Mouse (Mus musculus) cerebellum, postnatal 36 days (tissue): Measurements from ENCODE around the gene Tnik.
A peak's percentile ranks its signal among the peaks of the same experiment; 100 is the strongest.

ENCODE experiments used
- DNase-seq, 2 experiments: peaks; one replicate each; pipeline ENCODE4 v3.0.0; 2021 to 2022; ENCODE audit warnings: mixed read lengths in 2 of 2

Tnik gene

DNA sequence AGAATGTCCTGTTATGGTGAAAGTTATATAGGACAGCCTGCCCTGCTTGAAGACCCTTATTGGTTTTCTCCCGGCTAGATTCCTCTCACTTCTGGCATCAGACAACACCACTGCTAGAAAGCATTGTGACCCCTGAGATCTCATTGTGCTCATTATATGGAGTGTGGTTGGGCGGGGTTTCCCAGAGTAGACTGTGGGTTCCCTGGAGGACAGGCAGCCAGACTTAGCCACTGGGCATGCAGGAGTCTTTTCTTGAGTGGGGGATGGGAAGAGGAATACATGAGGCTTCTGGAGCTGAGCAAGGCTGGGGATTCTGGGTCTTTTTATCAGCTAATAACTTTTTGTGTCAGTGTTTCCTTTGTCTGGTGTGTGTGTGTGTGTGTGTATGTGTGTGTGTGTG, 153.0 kb downstream of the Tnik start:
- no peak for DNase-seq

DNA sequence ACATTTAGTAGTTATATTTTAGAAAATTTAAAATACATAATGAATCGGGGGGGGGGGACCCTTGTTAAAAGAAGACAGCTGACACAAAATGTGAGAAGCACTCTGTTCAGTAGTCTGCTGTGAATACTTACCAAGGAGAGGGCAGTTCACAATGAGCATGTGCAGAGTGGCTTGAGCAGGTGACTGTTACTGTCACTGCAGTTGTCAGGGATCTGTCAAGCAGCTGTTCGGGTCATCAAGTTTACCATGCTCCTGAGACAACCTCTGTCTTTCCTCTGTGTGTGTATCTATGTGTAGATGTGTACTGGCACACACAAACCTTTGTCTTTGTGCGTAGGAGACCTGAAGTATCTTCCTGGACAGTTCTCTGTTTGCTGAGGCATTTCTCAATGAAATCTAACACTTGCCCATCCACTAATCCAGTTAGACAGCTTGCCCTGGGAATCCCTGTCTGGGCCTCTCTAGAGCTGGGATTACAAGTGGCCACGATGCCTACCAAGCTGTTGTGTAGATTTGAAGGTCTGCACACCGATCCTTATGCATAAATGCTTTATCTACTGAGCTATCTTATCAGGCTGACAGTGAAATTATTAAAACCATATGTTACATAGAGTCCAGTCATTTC, 154.2 kb downstream of the Tnik start:
- DNase-seq = no peak

DNA sequence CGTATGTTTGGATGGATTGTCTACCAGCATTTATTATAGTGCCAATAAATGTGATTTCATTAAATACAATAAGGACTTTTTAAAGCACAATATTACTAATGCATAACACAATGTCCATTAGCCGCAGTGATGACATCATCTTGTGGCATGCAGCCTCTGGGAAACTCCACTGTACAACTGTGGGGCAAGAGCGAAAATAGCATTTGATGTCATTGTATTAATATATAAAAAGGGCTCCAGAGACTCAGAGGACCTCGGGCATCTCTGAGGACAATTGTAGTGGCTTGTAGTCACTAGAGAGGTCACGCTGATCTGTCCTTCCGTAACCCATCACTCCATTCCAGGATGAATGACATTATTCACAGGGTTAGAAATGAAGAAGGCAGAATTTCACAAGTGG, 157.2 kb downstream of the Tnik start:
- no peak for DNase-seq

DNA sequence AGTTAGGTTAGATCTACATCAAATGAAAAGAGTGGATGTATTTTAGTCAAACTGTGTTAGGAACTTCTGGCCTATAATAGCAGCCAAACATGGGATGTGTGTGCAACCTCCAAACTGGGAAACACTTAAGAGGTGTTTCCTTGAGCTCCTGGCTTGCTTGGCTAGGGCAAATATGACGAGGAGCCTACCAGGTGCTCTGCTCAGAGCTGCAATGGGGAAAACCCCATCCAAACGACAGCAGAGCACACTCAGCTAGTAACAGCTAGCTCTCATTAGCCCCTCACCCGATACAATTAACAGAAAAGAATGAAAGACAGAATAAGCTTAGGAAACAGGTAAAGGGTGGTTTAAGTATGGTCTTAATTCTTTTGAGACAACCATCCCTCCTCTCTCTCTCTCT, 157.7 kb downstream of the Tnik start:
- DNase-seq = no peak

DNA sequence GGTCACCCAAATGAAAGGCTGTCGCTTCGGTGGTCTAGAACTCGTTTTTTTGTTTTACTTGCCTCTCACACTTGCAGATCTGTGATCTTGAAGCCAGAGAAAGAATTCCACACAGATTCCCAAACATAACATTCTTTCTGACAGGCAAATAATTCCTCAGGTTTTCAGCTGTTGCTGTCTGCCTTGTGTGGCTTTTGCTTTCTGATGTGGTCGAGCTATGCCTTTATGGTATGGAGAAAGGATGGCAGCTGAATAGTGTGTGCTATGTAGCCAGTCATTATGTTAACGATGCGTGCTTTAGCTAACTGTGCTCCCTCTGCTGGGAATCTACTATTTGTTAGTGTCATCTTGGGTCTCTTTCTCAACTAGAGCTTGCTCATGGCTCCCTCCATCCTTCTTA, 158.8 kb downstream of the Tnik start:
- no peak for DNase-seq

DNA sequence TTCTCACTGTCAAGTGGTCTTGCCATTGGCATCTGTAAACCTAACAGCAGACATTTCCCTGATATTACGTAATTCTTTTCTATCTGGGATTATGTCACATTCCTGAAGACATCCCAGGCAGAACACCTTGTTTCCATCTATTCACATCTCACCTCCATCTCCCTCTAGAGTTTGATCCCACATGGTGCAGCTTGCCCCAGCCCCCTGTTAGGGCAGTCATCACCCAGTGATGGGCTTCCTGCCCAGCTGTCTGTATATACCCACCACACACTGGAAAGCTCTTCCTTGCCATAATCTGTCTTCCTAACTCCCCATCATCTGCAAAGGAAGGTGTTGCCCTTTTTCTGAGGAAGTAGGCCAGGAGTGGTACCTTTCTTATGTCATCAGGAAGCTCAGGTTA, 159.2 kb downstream of the Tnik start:
- DNase-seq = no peak

DNA sequence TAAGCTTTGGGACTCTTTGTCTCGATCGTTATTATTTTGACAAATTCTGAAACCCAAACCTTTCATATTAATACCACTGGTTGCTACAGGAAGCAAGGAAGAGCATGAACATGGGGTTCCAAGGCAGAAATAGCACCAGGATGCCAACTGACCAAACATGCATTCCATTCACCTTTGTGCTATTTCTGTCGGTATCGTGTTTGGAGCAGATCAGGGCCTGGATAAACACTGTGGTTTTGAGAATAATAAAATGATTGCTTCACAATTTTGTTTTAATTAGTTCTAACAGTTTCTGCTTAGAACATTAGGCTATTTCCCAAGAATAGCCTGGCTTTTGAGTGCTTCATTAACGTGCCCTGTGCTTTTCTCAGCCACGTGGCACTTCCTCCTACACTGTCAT, 162.9 kb downstream of the Tnik start:
- no peak for DNase-seq

DNA sequence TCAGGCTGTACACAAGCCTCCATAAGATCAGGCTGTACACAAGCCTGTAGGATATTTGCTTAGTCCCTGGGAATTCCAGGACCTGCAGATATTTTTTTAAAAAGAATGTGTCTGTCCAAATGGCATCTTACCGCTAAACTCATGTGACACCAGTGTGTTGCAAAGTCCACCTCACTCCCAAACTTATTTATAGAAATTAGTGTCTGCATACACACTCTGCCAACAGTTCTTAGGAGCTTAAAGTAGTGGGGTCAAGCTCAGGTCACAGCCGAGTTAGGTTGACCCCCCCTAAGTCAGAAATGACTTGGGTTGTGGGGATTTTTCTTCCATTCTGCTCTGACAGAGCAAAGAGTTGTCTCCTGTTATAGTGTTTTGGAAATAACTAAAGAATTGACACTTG, 168.4 kb downstream of the Tnik start:
- DNase-seq = no peak

DNA sequence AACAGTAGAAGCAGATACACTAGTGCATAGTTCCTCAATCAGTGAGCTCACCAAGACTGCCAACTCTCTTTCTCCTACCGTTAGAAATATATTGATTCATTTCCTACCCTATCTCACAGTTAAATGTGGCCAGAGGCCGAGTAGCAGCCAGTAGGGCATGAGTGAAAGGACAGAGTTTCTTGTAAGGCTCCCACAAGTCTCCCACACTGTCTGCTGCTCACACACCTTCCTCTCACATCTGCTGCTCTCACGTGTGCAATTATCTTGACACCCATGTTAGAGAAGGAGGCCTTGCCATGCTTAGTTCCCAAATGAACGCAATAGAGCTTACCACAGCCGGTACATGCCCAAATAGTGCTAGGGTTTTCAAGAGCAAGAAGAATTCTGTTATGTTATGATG, 169.3 kb downstream of the Tnik start:
- DNase-seq = no peak

DNA sequence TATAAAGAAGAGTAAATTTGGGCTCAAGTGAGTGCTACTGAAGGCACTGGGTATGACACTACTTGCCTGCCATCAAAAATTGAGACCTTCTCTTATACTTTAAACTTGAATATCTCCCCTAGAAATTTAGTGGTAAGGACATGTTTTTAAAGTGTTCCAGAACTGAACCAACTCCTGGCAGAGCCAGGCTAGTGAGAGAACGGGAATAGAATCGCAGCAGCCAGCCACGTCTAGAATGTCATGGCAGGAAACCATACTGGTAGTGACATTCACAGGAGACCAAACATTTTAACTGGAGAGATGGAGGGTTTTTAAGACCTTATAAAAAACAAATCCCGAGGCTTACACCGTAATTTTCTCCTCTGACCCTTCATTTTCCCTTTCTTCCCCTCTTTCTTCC, 172.5 kb downstream of the Tnik start:
- no peak for DNase-seq

DNA sequence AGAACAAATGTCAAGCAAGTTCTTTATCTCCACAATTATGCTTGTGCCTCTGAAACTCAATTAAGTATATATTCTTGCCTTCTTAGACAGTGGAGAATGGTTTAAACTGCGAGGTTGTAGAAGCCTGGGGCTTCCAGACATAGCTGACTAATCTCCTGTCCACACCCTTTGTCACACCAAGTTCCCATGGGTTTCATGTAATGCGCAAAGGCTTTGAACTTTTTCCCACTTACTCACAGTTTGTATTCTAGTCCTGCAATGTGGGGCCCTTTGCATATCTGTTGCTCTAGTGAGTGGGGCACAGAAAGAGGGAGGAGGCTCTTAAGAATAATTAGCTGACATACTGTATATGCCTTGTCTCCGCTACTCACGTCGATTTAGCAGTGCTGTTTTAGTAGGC, 174.4 kb downstream of the Tnik start:
- no peak for DNase-seq

DNA sequence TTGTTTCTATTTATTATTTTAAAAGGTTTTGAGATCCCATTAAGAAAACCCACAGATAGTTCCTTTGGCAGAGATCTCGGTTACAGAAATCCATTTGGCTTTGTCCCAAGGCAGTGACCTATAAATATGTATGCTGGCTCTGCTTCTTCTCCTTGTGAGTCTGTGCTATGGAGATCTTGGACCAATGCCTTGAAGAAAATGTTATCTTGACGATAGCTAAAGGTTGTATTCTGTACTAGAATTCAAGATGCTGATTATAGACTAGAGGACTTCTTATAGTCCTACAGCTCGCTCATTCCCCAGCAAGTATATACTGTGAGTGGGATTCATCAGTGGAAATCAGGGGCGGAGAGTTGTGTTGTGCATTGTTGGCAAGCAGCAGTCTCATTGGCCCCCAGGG, 178.5 kb downstream of the Tnik start:
- DNase-seq = peak in 1 of 2 experiments; percentile 43

DNA sequence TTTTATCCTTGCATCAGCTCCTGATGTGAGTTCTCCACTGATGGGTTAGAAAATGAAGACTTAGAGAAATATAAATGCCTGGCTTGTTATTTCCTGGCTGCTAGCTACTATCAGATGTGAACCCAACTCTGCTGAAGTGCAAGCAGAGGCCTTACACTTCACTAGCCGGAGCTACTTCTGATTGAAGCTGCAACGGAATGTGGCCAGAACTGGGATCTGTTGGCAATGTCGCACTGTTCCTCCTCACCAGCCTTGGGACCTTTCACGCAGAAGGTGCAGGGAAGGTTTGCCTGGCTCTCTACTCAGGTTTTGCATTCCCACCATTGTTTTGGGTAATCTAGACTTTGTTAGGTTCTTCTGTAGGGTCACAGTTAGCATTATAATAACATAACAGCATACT, 179.1 kb downstream of the Tnik start:
- peak in 1 of 2 experiments; percentile 40 for DNase-seq

DNA sequence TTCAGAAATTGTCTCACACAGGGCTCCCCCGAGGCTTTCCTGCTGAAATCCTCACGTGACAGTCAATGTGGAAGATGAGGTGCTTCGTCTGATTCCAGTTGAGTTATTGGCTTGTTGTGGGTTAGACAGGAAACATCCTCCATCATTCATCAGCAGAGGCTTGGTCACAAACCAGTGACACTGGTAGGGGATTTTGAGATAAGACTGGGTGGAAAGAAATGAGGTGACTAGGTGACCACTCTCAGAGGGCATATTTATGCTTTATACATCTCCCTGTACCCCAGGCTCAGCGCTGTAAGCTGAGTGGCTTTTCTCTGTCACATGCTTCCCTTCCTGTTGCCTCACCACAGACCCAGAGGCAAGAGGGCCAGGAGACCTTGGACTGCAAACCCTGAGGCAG, 184.9 kb downstream of the Tnik start:
- DNase-seq = no peak

DNA sequence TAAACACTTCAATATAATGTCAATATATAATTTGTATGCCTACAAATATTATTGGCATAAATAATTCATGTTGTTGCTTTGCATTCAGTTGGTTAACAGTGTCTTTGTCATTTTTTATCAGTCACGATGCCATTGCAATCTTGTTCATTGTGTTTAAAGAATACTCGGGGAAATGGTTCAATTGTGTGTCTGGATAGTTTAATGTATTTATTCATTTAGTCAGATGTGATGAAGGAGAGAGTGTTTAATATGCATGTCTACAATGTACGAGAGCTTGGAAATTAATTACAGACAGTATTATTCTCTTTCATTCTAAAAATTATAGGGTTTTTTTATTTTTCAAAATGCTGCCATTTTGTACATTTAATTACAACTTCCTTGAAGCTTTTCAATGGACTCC, 190.4 kb downstream of the Tnik start:
- DNase-seq = no peak

DNA sequence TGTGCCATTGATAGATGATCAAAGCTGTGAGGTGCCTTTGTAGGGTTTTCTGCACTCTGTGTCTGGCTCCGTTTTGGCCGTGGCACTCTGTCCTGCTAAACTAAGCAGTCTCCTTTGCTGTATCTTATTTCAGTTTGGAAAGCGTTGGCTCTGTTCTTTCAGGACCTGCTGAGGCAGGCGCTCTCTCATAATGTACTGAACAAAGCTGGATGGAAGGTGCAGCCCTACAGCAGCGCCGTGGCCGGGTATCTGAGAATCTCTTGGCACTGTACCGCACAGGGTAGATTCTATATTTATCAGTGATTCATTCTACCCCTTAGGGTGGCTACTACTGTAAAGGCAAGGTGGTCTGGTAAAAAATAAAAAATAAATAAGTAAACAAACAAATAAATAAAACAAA, 193.8 kb downstream of the Tnik start:
- peak; percentile 28 to 42 for DNase-seq

DNA sequence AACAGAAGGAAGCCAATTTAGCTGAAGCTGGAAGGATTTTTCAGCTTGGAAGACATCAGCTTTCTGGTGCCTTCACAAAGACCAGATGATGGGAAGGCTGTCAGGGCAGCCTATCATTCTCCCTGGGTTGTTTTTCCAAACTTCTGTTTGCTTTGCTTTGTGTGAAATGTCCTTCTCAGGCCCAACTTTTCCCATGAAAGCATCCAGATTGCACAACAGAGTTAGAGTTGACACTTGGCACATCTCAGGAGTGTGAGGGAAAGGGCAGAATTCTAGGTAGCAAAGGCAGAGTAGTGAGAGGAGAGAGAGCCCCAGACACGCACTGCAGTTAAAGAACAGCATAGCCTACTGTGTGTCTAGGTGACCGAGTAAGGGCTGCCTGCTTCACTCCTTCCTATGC, 194.5 kb downstream of the Tnik start:
- DNase-seq = no peak

DNA sequence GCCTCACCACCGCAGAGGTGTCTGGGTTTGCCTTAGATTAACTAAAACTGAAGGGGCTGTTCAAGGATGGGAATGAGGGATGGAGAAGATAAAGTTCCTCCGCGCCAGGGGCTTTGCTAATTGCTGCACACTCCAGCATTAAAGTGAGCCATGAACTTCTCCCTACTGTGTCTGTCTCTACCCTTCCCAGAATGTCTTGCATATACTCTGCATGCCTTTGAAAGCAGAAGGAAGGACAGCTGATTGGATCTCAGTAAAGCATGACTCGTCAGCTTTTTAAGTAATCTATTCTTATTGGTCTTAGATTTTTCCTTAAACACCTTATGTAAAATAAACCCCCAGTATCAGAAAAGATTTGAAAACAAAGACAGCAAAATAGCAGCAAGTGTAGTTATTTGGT, 203.7 kb downstream of the Tnik start:
- no peak for DNase-seq

DNA sequence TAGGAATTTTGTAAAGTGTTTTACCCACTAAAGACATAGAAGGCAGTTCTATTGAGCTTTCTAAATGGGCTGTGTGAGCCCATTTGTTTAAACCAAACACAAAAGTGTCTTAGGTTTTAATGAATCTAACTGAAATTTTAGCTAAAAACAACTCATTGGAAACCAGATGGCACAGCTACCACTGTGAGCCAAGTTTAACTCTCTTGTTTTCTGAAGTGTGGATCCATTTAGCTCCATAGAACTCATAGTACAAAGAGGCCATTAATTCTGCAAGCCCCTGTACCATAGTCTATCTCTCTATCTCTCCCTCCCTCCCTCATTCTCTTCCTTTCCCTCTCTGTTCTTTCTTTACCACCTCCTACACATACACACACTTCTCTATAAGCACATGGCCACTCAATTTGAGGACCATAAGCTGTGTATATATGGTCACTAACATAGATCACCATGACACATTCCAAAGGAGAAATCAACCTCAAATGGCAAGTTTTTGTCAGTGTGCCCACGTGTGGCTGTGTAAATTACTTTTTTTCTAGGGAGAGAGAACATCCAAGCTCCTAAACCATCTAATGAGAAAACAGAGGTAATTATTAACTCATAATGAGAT, 204.2 kb downstream of the Tnik start:
- no peak for DNase-seq

DNA sequence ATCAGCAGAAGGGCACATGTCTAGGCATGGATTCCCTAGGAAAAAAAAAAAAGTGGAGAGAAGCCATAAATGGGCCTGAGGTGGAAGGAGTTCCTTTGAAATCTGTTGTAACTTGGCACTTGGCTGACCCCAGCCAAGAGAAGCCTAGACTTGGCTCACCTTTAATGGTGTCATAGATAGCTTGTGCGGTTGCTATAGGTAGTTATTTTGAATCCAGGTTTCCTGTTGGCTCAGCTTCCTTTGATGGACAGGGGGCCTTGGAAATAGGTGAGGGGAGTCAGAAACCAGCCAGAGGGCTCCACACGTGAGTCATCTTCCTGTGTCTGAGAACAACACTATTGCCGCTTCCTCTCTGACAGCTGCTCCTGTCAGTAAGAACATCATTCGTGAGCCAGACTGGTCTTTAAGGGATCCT, 204.9 kb downstream of the Tnik start:
- no peak for DNase-seq

DNA sequence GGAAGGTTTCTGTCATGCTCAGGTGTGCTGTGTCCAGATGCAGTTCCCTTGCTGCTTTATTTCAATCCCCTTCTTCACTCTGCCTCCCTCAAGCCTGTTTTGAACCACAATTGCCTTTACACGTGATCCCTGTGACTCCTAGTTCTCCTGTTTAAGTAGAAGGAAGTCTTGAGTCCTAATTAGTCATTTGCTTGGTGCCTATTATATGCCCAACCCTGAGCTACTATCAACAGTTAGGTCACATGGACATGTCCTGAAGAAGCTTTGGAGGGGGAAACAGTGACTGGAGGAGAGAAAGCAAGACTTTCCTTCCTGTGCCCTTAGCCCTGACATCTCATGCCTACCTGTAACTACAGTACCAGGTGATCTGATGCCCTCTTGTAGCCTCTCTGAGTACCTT, 210.4 kb downstream of the Tnik start:
- no peak for DNase-seq

DNA sequence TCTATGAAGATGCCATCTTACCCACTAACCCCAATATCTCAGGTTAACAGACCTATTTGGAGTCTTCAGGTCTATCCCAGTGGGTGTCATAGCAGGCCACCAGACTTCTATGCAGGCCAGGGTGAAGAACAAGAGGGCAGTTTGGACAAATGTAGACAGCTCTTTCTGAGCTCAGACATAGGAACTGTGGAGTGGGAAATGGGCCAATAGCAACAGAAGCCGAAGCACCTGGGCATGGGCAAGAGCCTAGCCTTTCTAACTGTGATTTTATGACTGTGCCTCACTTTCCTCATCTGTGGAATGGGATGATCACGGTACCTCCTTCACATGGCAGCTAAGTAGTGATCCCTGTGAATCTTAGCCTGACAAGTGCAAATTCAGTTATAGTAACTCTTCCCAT, 214.4 kb downstream of the Tnik start:
- DNase-seq = peak; percentile 30 to 33

DNA sequence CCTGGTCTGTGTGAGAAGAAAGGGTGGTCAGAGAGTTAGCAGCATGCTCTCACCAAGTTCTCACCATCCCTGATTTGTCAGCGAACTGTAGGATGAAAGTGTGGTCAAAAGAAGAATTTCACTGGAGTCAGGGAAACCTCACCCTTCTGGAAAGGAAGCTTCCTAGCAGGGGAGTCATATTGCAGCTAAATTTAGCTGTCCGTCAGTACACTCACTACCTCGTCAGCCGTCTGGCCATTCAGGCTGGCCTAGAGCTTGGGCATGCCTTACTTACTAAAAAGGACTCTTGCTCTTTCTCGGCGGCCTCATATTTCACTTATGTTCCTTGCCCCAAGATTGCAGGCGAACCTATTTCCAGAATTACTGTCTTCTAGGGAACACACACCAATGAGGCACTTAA, 222.7 kb downstream of the Tnik start:
- DNase-seq = peak; percentile 24 to 52

DNA sequence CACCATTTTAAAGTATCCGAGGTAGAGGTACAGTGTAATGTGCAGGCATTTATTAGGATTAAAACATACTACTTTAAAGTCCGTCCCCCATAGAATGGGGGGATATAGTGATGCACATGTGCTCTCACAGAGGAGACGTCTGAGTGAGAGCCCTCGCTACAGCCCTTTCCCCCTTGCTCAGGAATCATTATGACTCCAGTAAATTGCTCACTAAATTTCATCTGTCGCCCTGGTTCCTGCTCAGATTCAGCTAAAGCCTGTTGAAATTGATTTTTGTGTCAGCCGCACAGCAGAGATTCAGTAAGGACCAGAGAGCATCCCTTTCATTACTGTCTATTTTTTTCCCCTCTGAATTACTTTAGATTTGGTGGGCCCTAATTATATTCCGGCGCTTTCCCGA, 224.4 kb downstream of the Tnik start:
- no peak for DNase-seq
